Mouse (Mus musculus) neural tube, embryonic 13.5 days (tissue): ENCODE measurements around the gene Usp40. TPM values are rescaled to one million over a fixed set of nuclear protein-coding genes. Genes with fewer than 3 reads are reported as not detected.
A peak's percentile ranks its signal among the peaks of the same experiment; 100 is the strongest.

ENCODE experiments used
- ATAC-seq: fragments of 200-750 bp; cut with Nextera tagmentation; 2 replicates; pipeline ENCODE4 v1.8.0; 2017; ENCODE audit warnings: low read depth, mild to moderate bottlenecking, moderate TSS enrichment, moderate library complexity
- H3K27ac ChIP-seq: fragments of 300-500 bp; sonication (generic); replicated peaks from 2 replicates; pipeline ENCODE4 v1.5.1; 2015; ENCODE audit warnings: moderate library complexity, mild to moderate bottlenecking, inconsistent platforms
- H3K27me3 ChIP-seq: fragments of 300-500 bp; sonication (generic); 2 replicates; pipeline ENCODE4 v1.6.1; 2015; ENCODE audit warnings: mild to moderate bottlenecking, inconsistent platforms
- H3K36me3 ChIP-seq: fragments of 300-500 bp; sonication (generic); 2 replicates; pipeline ENCODE4 v1.6.1; 2015; ENCODE audit warnings: mild to moderate bottlenecking, inconsistent platforms
- H3K4me1 ChIP-seq: fragments of 300-500 bp; sonication (generic); replicated peaks from 2 replicates; pipeline ENCODE4 v1.6.1; 2015; ENCODE audit warnings: inconsistent platforms
- H3K4me2 ChIP-seq: fragments of 300-500 bp; sonication (generic); 2 replicates; pipeline ENCODE4 v1.6.1; 2015; ENCODE audit warnings: inconsistent platforms, mild to moderate bottlenecking, moderate library complexity
- H3K4me3 ChIP-seq: fragments of 300-500 bp; sonication (generic); 2 replicates; pipeline ENCODE4 v1.5.1; 2015; ENCODE audit warnings: mild to moderate bottlenecking, inconsistent platforms
- H3K9ac ChIP-seq: fragments of 300-500 bp; sonication (generic); 2 replicates; pipeline ENCODE4 v1.6.1; 2015; ENCODE audit warnings: moderate library complexity, mild to moderate bottlenecking, inconsistent platforms
- H3K9me3 ChIP-seq: fragments of 300-500 bp; sonication (generic); 2 replicates; pipeline ENCODE4 v1.6.1; 2016; ENCODE audit warnings: inconsistent platforms
- WGBS: fragments of 180-500 bp; shearing (Covaris S2); methylation state at CpG from one replicate; pipeline ENCODE4 v1.1.7; 2015; 5-methylcytosine and 5-hydroxymethylcytosine counted together
- polyA plus RNA-seq: library from polyadenylated mRNA; unstranded; fragments of >200 nt; fragmentation: Nextera tagmentation; extraction: Ambion mirVana; gene quantifications from 2 replicates; pipeline ENCODE4 v1.2.1, GENCODE M21; 2015

Usp40 gene
- polyA plus RNA-seq, 1 experiment from 2014 or later, result 20.8 TPM

DNA sequence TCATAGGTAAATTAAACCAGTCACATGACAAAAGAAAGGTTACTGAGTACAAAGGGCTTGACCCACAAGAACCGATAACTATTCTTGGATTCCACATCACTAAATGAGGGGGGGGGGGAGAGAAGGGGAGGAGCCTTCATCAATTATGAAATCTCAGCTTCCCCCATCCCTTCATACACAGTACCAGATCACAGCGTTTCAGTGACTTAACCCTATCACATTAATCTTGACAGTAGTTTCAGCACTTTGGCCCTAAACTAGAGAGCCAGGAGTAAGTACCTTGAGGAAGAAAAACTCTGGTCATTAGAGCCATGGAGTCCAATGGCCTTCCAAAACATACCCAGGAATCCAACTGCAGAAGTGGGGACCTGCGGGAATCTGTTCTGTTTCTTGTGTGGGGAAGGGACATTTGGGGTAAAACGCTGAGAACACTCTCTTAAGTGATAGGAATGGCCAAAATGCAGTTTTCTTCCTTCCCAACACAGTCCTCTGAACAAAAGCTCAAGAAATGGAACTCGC lies 600 bp downstream of the Usp40 start:
- H3K4me1 ChIP-seq, result peaks cover 23% of the 10 kb centered on the region
- ATAC-seq, result peak; percentile 71
- H3K36me3 ChIP-seq, result peaks cover 14% of the 10 kb centered on the region
- H3K27me3 ChIP-seq, result no peaks in the 10 kb centered on the region
- peak overlapping the region; percentile 94 for H3K27ac ChIP-seq
- H3K4me2 ChIP-seq, result peak overlapping the region; percentile 69
- H3K9me3 ChIP-seq, result no peaks in the 10 kb centered on the region
- 3% methylated on average over 5 of the region's 5 CpGs for WGBS
- peak overlapping the region; percentile 68 for H3K4me3 ChIP-seq
- H3K9ac ChIP-seq, result peak overlapping the region; percentile 90

- Histone ChIP-seq H3K9ac (no peak overlapping the region), H3K4me3 (no peak overlapping the region), H3K27me3 (no peaks in the 10 kb centered on the region), H3K27ac (no peak overlapping the region), H3K9me3 (no peaks in the 10 kb centered on the region), H3K4me1 (no peaks in the 10 kb centered on the region), H3K36me3 (peaks cover 91% of the 10 kb centered on the region), H3K4me2 (no peak overlapping the region)
- no peak for ATAC-seq
- WGBS, result 95% methylated on average over 2 of the region's 2 CpGs
Measured at GRCm38 (mm10) chr1:87992716-87993115, 15.6 kb downstream of the Usp40 start.

GRCm38 (mm10) chr1:87982291-87982690 lies 26.1 kb downstream of the Usp40 start:
- Histone ChIP-seq H3K27ac (no peak overlapping the region), H3K4me2 (no peak overlapping the region), H3K4me3 (no peak overlapping the region), H3K9me3 (no peaks in the 10 kb centered on the region), H3K27me3 (no peaks in the 10 kb centered on the region), H3K36me3 (peaks cover 82% of the 10 kb centered on the region), H3K9ac (no peak overlapping the region), H3K4me1 (no peaks in the 10 kb centered on the region)
- ATAC-seq, result no peak
- 64% methylated on average over 4 of the region's 4 CpGs for WGBS

DNA sequence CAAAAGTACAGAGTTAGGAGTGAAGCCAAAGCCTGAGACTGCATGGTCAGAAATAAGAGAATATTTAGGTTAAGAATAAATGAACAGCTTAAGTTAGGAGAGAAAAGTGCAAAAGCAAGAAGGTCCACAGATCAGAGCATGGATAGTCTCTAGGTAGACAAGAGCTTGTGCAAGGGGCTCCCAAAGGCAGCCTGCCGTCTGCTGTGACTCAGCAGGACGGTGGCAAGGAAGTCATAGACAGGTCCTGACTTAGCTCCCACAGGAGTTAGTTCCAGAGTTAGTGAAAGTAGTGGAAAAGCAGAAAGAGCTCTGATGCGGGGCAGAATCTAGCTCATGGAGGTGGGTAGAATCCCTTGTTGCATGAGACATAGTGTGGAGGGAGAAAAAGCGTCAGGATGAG lies 38.0 kb downstream of the Usp40 start:
- peaks cover 72% of the 10 kb centered on the region for H3K36me3 ChIP-seq

DNA sequence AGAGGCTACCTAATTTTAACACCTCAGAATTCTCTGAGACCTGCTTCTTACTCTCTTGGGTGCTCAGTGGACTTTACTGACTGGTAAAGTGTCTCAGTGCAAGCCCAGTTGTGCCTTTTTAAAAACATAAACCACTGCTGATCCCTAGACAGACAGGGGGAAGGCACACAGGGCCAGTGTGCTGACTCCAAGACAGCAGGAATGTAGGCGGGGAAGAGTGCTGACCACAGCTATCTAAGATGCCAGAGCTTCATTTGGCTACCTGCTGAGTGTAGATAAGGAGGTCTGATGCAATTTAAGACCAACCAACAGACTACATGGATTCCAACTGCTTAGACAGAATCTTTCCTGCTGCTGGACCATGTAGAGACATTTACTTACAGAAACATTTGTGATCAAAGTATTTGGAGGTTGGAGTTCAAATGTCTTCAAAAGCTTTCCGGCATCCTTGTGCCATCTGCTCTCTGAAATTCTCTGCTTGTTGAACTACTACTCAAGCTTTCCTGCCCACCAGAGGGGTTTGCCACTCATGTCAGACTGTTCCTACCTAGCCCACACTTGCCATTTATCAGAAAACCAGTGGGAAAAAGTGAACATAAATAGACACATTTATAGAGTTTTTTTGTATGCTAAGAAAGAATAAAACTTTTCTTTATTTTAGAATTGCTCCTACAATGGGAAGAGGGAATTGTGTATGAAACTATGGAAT lies 46.7 kb downstream of the Usp40 start:
- no peak overlapping the region for H3K9ac ChIP-seq

More for the DNA sequence above, 38.0 kb downstream of the Usp40 start:
- Histone ChIP-seq H3K4me1 (no peaks in the 10 kb centered on the region), H3K4me2 (no peak overlapping the region), H3K27me3 (no peaks in the 10 kb centered on the region), H3K9me3 (no peaks in the 10 kb centered on the region), H3K27ac (no peak overlapping the region), H3K4me3 (no peak overlapping the region), H3K9ac (no peak overlapping the region)
- ATAC-seq, result no peak
- WGBS, result 90% methylated on average over 4 of the region's 4 CpGs

GRCm38 (mm10) chr1:87960752-87961151 lies 47.6 kb downstream of the Usp40 start:
- H3K4me3 ChIP-seq, result no peak overlapping the region
- no peaks in the 10 kb centered on the region for H3K27me3 ChIP-seq
- no peak overlapping the region for H3K4me2 ChIP-seq
- H3K9me3 ChIP-seq, result no peaks in the 10 kb centered on the region
- no peak overlapping the region for H3K27ac ChIP-seq
- 93% methylated on average over 4 of the region's 4 CpGs for WGBS
- no peak for ATAC-seq
- no peaks in the 10 kb centered on the region for H3K4me1 ChIP-seq
- no peak overlapping the region for H3K9ac ChIP-seq
- peaks cover 71% of the 10 kb centered on the region for H3K36me3 ChIP-seq

More for the DNA sequence above, 46.7 kb downstream of the Usp40 start:
- no peaks in the 10 kb centered on the region for H3K4me1 ChIP-seq
- H3K4me3 ChIP-seq, result no peak overlapping the region
- no peak overlapping the region for H3K4me2 ChIP-seq
- no peaks in the 10 kb centered on the region for H3K9me3 ChIP-seq
- H3K36me3 ChIP-seq, result peaks cover 69% of the 10 kb centered on the region
- no peak for ATAC-seq
- 78% methylated on average over 2 of the region's 2 CpGs for WGBS
- no peak overlapping the region for H3K27ac ChIP-seq
- no peaks in the 10 kb centered on the region for H3K27me3 ChIP-seq

- peaks cover 77% of the 10 kb centered on the region for H3K36me3 ChIP-seq
- no peaks in the 10 kb centered on the region for H3K27me3 ChIP-seq
- no peak for ATAC-seq
- no peak overlapping the region for H3K9ac ChIP-seq
- no peak overlapping the region for H3K4me3 ChIP-seq
- no peak overlapping the region for H3K4me2 ChIP-seq
- 41% methylated on average over 4 of the region's 4 CpGs for WGBS
- no peaks in the 10 kb centered on the region for H3K9me3 ChIP-seq
- no peak overlapping the region for H3K27ac ChIP-seq
- H3K4me1 ChIP-seq, result no peaks in the 10 kb centered on the region
Measured at GRCm38 (mm10) chr1:87959998-87960431, 48.3 kb downstream of the Usp40 start.

DNA sequence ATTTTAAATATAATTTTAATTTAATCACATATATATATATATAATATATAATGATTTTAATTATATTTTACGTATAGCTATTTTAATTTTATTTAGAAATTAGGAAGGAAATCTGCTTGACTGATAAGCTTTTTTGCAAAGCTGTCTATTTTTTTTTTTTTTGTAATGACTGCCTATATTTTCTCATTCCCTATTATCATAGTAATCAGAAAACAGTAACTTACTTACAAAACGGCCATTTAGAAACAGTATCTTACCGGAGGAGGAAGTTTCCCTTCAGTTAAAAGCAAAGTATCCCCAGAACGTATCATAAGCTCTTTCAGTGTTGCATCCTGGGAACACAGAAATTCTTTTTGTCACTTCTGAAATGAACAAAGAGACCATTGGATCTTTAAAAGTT lies 48.8 kb downstream of the Usp40 start:
- ATAC-seq, result no peak
- Histone ChIP-seq H3K9ac (no peak overlapping the region), H3K27me3 (no peaks in the 10 kb centered on the region), H3K27ac (no peak overlapping the region), H3K4me1 (no peaks in the 10 kb centered on the region), H3K36me3 (peaks cover 79% of the 10 kb centered on the region), H3K4me2 (no peak overlapping the region), H3K4me3 (no peak overlapping the region), H3K9me3 (no peaks in the 10 kb centered on the region)
- WGBS, result 75% methylated on average over 4 of the region's 4 CpGs

DNA sequence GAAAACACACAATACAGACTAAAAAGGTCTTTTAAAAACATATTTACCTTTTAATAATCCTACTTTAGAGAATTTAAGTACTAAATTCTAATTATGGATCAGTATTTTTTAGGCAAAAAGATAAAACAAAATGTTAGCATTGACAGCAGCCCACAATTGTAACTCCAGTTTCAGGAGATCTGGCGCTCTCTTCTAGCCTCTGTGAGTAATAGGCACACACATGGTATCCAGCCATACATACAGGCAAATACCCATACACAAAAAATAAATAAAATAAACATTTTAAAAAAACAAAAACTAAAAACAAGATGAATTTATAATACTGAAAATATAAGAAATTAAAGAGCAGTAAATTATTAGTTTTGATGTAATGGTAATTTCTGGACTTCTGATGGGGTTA lies 49.4 kb downstream of the Usp40 start:
- no peaks in the 10 kb centered on the region for H3K4me1 ChIP-seq
- WGBS, result 100% methylated on average over 1 of the region's 1 CpGs
- H3K9ac ChIP-seq, result no peak overlapping the region
- no peak for ATAC-seq
- no peak overlapping the region for H3K4me3 ChIP-seq
- H3K27ac ChIP-seq, result no peak overlapping the region
- no peaks in the 10 kb centered on the region for H3K9me3 ChIP-seq
- no peaks in the 10 kb centered on the region for H3K27me3 ChIP-seq
- peaks cover 79% of the 10 kb centered on the region for H3K36me3 ChIP-seq
- no peak overlapping the region for H3K4me2 ChIP-seq

DNA sequence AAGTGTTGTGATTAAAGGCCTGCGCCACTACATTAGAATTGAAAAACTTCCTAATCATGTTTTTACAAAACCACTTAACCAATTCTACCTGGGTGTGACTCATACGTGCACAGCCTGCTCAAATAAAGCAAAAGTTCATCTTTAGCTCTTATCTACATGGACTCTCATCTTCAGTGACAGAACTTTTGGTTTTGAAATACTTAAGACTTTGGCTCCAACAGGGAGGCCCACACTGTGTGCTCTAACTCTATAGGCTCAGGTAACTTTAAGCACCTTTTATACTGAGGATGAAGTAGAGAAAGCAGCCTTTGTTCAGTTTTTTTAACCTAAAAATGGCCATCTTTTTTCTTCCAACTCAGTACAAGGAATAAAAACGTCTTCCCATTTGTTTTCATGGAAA lies 55.3 kb downstream of the Usp40 start:
- no peaks in the 10 kb centered on the region for H3K9me3 ChIP-seq
- no peaks in the 10 kb centered on the region for H3K27me3 ChIP-seq
- H3K27ac ChIP-seq, result no peak overlapping the region
- 89% methylated on average over 3 of the region's 3 CpGs for WGBS
- no peak for ATAC-seq
- no peak overlapping the region for H3K4me2 ChIP-seq
- no peaks in the 10 kb centered on the region for H3K4me1 ChIP-seq
- no peak overlapping the region for H3K9ac ChIP-seq
- H3K4me3 ChIP-seq, result no peak overlapping the region
- H3K36me3 ChIP-seq, result peaks cover 94% of the 10 kb centered on the region

DNA sequence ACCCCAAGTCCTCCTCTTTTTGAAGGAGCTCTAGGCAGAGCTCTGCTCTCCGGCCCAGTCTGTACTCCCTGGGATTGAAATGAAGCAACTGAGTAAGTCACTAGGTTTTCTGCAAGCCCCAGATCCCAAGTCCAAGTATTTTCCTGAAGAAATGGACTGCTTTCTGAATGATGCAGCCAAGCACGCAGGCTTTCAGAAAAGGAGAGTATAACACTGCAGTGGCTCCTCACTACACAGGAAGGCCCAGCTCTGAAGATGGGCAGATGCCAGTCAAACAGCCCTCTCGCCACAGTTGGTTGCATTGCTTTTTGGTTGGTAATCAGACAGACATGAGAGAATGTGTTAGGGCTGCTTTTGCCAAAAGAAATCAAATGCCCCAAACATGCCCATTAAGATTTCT lies 56.7 kb downstream of the Usp40 start:
- ATAC-seq, result no peak
- H3K36me3 ChIP-seq, result peaks cover 98% of the 10 kb centered on the region
- no peak overlapping the region for H3K27ac ChIP-seq
- H3K4me1 ChIP-seq, result no peaks in the 10 kb centered on the region
- no peak overlapping the region for H3K4me3 ChIP-seq
- no peaks in the 10 kb centered on the region for H3K9me3 ChIP-seq
- whole genome bisulfite sequencing, result 88% methylated on average over 3 of the region's 3 CpGs
- no peak overlapping the region for H3K4me2 ChIP-seq
- H3K27me3 ChIP-seq, result no peaks in the 10 kb centered on the region
- H3K9ac ChIP-seq, result no peak overlapping the region

- 86% methylated on average over 6 of the region's 6 CpGs for WGBS
- no peaks in the 10 kb centered on the region for H3K4me1 ChIP-seq
- ATAC-seq, result no peak
Measured at GRCm38 (mm10) chr1:87947681-87948091, 60.7 kb downstream of the Usp40 start.

DNA sequence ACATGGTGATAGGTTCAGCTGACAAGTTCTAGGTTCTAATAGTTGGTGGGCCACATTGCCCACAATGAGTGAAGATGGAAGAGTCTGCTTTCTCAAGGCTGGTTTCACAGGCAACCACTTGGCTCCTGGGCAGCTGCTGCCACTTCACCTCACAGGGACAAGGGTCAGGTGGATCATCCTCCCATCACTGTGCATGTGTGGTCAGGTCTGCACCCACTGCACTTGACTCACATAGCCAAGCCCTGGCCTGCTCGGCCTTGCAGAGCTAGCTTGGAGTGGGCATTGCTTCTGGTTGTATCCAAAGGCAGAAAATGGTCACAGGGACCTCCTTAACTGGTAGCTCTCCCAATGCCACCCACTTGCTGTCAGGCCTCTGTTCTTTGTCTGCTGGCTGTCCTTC lies 66.6 kb downstream of the Usp40 start:
- no peaks in the 10 kb centered on the region for H3K4me1 ChIP-seq
- H3K9ac ChIP-seq, result no peak overlapping the region
- no peak for ATAC-seq
- no peaks in the 10 kb centered on the region for H3K27me3 ChIP-seq
- H3K9me3 ChIP-seq, result no peaks in the 10 kb centered on the region
- 96% methylated on average over 1 of the region's 1 CpGs for WGBS
- no peak overlapping the region for H3K4me3 ChIP-seq
- H3K4me2 ChIP-seq, result no peak overlapping the region
- H3K27ac ChIP-seq, result no peak overlapping the region
- H3K36me3 ChIP-seq, result peaks cover 98% of the 10 kb centered on the region

More at GRCm38 (mm10) chr1:87947681-87948091, 60.7 kb downstream of the Usp40 start:
- Histone ChIP-seq H3K9me3 (no peaks in the 10 kb centered on the region), H3K27me3 (no peaks in the 10 kb centered on the region), H3K27ac (no peak overlapping the region), H3K36me3 (peaks cover 98% of the 10 kb centered on the region), H3K4me3 (no peak overlapping the region), H3K4me2 (no peak overlapping the region), H3K9ac (no peak overlapping the region)
